Mouse (Mus musculus): ENCODE data around the gene St6gal1. TPM values are rescaled to one million over a fixed set of nuclear protein-coding genes. Genes with fewer than 3 reads are reported as not detected.

Gene St6gal1
- polyA plus RNA-seq, 1 experiment from 2014 or later, result 34.9 TPM

DNA sequence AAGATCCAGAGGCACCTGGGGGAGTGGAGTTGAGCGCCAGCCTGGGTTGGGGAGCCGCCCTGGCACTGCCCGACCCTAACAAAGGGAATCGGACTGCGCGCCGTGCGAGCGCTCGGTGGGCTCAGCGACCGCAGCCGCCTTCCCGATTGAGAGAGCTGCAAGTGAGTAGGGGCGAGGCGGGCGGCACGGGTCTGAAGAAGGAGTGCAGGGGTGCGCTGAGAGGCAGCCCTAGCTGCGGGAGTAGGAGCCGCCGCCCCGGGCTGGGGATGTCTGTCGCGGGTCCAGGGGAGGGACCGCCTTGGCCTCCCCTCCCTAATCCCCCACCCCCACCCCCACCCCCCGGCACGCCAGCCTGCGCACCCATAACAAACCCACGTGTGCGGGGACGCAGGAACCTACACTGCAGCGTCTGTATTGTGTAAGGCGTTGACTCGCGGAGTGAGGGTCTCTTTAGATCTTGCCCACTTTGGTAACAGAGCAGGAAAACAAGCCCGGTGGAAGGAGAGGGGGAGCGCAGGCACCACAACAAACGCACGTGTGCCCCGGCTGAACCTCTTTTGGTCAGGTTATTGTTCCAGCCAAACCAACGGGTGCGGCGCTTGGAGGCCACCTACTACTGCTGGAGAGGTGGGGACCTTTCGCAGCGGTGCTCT, 655 bp downstream of the St6gal1 start:
- no peaks in the 10 kb centered on the region for H3K9me3 ChIP-seq (replicated peaks; ENCODE audit: control insufficient read depth, low read length)
- peak overlapping the region; percentile 96 for H3K9ac ChIP-seq (replicated peaks; ENCODE audit: low read length)
- H3K27me3 ChIP-seq (ENCODE audit: control insufficient read depth, insufficient read depth, low read length), result no peaks in the 10 kb centered on the region
- peak overlapping the region; percentile 90 for H3K27ac ChIP-seq (replicated peaks; ENCODE audit: low read depth, low read length)
- no peaks in the 10 kb centered on the region for H3K36me3 ChIP-seq (replicated peaks; ENCODE audit: control insufficient read depth, insufficient read depth, low read depth, low read length)
- DNase-seq (ENCODE audit: low spot score) (peak; percentile 76), ATAC-seq (replicated peaks; ENCODE audit: insufficient number of reproducible peaks, low FRiP score, low TSS enrichment, low read depth) (peak; percentile 81)
- H3K4me3 ChIP-seq (ENCODE audit: low read depth, low read length), result peak overlapping the region; percentile 82
- H3K4me1 ChIP-seq (ENCODE audit: control insufficient read depth, insufficient read depth, low read length), result no peaks in the 10 kb centered on the region
- 0% methylated on average over 41 of the region's 46 CpGs for WGBS
- peak overlapping the region; percentile 60 for H3K4me2 ChIP-seq (ENCODE audit: low read depth, low read length)

DNA sequence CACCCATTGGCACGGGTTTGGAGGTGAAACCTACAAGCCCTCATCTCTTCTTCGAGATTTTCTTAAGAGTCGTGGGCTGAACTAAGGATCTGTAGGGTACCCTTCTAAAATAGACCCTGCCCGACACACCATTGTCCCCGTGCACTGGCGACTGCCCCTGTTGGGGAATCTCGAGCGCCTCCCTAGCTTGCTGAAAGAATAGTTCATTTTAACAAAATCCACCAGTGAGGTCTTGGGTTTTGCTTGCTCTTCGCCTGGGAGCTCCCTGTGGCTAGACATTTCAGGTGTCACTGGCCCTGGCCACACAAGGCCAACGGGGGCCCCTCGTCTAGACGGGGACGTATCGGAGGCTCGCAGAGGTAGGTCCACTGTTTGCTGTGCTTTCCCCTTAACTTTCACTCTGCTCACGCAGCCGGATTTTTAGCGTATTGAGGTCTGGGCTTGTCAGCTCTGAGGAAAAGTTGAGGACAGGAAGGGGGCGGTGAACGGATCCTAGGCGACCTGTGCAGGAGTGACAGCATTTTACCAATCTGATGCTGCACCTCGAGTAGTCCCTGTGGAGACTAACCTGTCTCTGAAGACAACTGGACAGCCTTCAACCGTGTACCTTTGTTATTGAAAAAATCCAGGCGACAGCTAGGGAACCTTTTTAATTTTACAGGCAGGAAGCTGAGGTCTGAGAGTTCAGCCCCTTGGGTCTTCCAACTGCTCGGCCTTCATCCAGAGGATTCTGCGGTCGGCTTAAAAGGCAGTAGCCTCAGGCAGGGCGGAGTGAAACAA, 1.5 kb downstream of the St6gal1 start:
- DNase-seq (ENCODE audit: low spot score), result peak; percentile 74
- Histone ChIP-seq H3K9me3 (replicated peaks; ENCODE audit: control insufficient read depth, low read length) (no peaks in the 10 kb centered on the region), H3K4me1 (ENCODE audit: control insufficient read depth, insufficient read depth, low read length) (no peaks in the 10 kb centered on the region), H3K4me3 (ENCODE audit: low read depth, low read length) (peak overlapping the region; percentile 82), H3K9ac (replicated peaks; ENCODE audit: low read length) (peak overlapping the region; percentile 96), H3K4me2 (ENCODE audit: low read depth, low read length) (peak overlapping the region; percentile 60), H3K27me3 (ENCODE audit: control insufficient read depth, insufficient read depth, low read length) (no peaks in the 10 kb centered on the region), H3K27ac (replicated peaks; ENCODE audit: low read depth, low read length) (peak overlapping the region; percentile 90), H3K36me3 (replicated peaks; ENCODE audit: control insufficient read depth, insufficient read depth, low read depth, low read length) (no peaks in the 10 kb centered on the region)
- peak; percentile 39 for ATAC-seq (replicated peaks; ENCODE audit: insufficient number of reproducible peaks, low FRiP score, low TSS enrichment, low read depth)
- WGBS, result under 1% methylated on average over 28 of the region's 28 CpGs

DNA sequence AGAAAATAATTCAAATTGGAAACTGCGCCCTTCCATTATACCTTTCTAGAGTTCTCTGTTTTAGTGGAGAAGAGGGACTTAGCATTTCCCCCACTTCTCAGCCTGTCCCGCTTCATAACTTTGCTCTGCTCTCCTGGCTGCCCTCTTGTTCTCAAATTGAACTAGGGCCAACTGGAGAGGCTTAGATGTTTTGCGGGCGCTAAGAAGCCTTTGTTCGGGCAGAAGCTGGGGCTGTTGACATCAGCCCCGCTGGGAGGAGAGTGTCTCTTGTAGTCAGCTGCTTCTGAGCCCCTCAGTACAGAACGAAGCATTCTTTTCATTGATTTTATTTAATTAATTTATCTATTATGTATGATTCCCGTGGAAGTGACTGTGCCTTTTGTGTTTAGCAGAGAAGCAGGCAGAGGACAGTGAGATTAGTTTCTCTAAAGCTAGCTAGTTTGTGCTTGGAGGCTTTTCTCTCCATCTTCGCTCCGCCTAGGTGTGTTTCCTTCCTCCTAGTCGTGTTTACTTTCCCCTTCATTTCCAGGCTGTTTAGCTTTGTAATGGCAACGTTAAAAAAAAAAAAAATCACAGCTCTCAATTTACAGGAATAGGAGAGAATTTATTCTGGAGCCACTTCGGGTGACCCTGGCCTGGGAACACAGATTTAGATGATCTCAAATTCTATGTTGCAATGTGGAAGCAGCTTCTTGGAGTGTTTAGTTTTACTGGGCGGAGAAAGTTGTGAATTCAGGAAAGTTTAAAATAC, 2.2 kb downstream of the St6gal1 start:
- H3K4me3 ChIP-seq (ENCODE audit: low read depth, low read length), result peak overlapping the region; percentile 82
- peak overlapping the region; percentile 60 for H3K4me2 ChIP-seq (ENCODE audit: low read depth, low read length)
- H3K27ac ChIP-seq (replicated peaks; ENCODE audit: low read depth, low read length), result peak overlapping the region; percentile 11; the same call in 1 of the 2 replicates
- peak; percentile 50 for DNase-seq (ENCODE audit: low spot score)
- peak overlapping the region; percentile 96 for H3K9ac ChIP-seq (replicated peaks; ENCODE audit: low read length)
- no peaks in the 10 kb centered on the region for H3K27me3 ChIP-seq (ENCODE audit: control insufficient read depth, insufficient read depth, low read length)
- H3K9me3 ChIP-seq (replicated peaks; ENCODE audit: control insufficient read depth, low read length), result no peaks in the 10 kb centered on the region
- H3K36me3 ChIP-seq (replicated peaks; ENCODE audit: control insufficient read depth, insufficient read depth, low read depth, low read length), result no peaks in the 10 kb centered on the region
- no peak for ATAC-seq (replicated peaks; ENCODE audit: insufficient number of reproducible peaks, low FRiP score, low TSS enrichment, low read depth)
- WGBS, result 8% methylated on average over 14 of the region's 14 CpGs
- H3K4me1 ChIP-seq (ENCODE audit: control insufficient read depth, insufficient read depth, low read length), result no peaks in the 10 kb centered on the region; the same call in 1 of the 2 replicates

DNA sequence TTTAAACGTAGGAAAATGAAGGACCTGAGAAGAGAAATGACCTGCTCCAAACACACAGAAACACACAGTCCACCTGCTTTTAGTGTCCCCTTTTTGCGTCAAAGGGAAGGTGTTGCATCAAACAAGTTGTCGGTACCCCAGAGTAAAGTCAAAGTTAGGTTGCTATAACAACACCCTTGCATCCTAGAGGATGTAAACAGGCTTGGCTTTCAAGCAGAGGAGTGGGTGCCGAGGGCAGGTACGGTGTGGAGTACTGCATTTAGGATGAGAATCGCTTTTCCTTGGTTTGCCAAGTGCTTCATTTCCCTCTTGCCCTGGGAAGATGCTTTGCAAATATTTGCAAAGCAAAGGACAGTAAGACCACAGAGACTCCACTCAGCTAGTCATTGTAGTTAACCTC, 3.3 kb downstream of the St6gal1 start:
- Histone ChIP-seq H3K4me2 (ENCODE audit: low read depth, low read length) (peak overlapping the region; percentile 17; the same call in 1 of the 2 replicates), H3K9ac (replicated peaks; ENCODE audit: low read length) (no peak overlapping the region; the same call in 1 of the 2 replicates), H3K4me3 (ENCODE audit: low read depth, low read length) (no peak overlapping the region), H3K27ac (replicated peaks; ENCODE audit: low read depth, low read length) (no peak overlapping the region), H3K36me3 (replicated peaks; ENCODE audit: control insufficient read depth, insufficient read depth, low read depth, low read length) (no peaks in the 10 kb centered on the region), H3K4me1 (ENCODE audit: control insufficient read depth, insufficient read depth, low read length) (no peaks in the 10 kb centered on the region; the same call in 1 of the 2 replicates), H3K9me3 (replicated peaks; ENCODE audit: control insufficient read depth, low read length) (no peaks in the 10 kb centered on the region), H3K27me3 (ENCODE audit: control insufficient read depth, insufficient read depth, low read length) (no peaks in the 10 kb centered on the region)
- 23% methylated on average over 6 of the region's 6 CpGs for WGBS
- ATAC-seq (replicated peaks; ENCODE audit: insufficient number of reproducible peaks, low FRiP score, low TSS enrichment, low read depth), result no peak
- DNase-seq (ENCODE audit: low spot score), result no peak

DNA sequence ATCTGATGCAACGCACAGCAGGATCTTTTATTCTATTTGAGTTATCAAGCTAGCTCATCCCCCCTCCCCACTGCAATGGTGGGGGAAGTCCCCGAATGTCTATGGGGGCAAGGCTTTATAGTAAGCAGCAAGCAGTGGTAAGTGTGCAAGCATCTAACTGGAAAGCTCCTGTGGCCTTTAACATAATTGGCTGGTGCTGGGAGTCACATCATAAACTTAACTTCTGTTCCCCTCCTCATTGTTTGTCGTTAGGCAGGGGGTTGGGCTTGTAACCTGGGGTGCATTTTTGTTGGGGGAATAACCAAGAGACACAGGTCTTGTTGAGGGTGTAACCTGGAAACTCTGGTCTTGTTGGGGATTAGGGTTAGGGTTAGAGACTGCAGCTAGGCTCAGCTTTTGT, 3.9 kb downstream of the St6gal1 start:
- H3K4me3 ChIP-seq (ENCODE audit: low read depth, low read length), result no peak overlapping the region
- no peaks in the 10 kb centered on the region; the same call in 1 of the 2 replicates for H3K4me1 ChIP-seq (ENCODE audit: control insufficient read depth, insufficient read depth, low read length)
- no peak overlapping the region for H3K27ac ChIP-seq (replicated peaks; ENCODE audit: low read depth, low read length)
- H3K36me3 ChIP-seq (replicated peaks; ENCODE audit: control insufficient read depth, insufficient read depth, low read depth, low read length), result no peaks in the 10 kb centered on the region
- no peaks in the 10 kb centered on the region for H3K9me3 ChIP-seq (replicated peaks; ENCODE audit: control insufficient read depth, low read length)
- no peak for DNase-seq (ENCODE audit: low spot score)
- no peak overlapping the region for H3K9ac ChIP-seq (replicated peaks; ENCODE audit: low read length)
- H3K27me3 ChIP-seq (ENCODE audit: control insufficient read depth, insufficient read depth, low read length), result no peaks in the 10 kb centered on the region
- H3K4me2 ChIP-seq (ENCODE audit: low read depth, low read length), result no peak overlapping the region
- 32% methylated on average over 3 of the region's 3 CpGs for WGBS
- no peak for ATAC-seq (replicated peaks; ENCODE audit: insufficient number of reproducible peaks, low FRiP score, low TSS enrichment, low read depth)

DNA sequence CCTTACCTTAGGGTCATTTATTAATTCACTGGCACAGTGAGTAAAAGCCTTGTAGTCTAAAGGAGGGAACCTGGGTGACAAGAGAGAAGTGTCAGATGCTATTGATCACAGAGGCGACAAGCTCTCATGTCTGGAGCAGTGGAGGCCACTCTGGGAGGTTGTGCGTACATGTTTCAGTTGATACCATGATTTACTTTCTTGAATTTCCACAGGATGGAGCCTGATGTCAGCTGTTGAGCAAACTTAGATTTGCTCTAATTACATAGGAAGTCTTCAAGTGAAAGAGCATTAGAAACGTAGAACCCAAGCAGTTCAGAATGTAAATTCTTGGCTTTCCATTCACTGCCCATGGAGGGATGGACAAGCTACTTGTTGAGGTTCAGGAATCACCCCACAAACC, 5.4 kb downstream of the St6gal1 start:
- 67% methylated on average over 3 of the region's 3 CpGs for WGBS
- no peaks in the 10 kb centered on the region for H3K27me3 ChIP-seq (ENCODE audit: control insufficient read depth, insufficient read depth, low read length)

DNA sequence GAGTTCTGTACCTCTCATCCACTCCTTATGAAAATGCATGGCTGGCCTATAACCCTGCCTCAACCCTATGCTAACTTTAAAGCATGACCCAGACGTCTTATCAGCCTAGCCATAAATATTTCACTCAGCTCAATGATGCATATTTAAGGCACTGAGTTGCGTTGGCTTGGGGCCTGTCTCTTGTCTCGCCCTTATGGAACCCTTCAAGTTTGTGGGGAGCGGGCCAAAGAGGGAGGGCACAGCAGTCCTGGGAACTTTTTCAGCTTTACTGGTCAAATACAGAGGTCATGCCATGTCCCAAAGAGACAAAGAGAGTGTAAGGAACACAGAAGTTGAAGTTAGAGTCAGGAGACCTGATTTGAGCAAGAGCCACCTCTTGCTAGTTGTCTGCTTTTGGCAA, 6.6 kb downstream of the St6gal1 start:
- Histone ChIP-seq H3K27ac (replicated peaks; ENCODE audit: low read depth, low read length) (no peak overlapping the region), H3K4me3 (ENCODE audit: low read depth, low read length) (no peak overlapping the region), H3K27me3 (ENCODE audit: control insufficient read depth, insufficient read depth, low read length) (no peaks in the 10 kb centered on the region), H3K9ac (replicated peaks; ENCODE audit: low read length) (no peak overlapping the region), H3K36me3 (replicated peaks; ENCODE audit: control insufficient read depth, insufficient read depth, low read depth, low read length) (0 out of 2 replicates have a peak, but pooled peaks cover 2% of the 10 kb centered on the region), H3K9me3 (replicated peaks; ENCODE audit: control insufficient read depth, low read length) (no peaks in the 10 kb centered on the region), H3K4me1 (ENCODE audit: control insufficient read depth, insufficient read depth, low read length) (no peaks in the 10 kb centered on the region; the same call in 1 of the 2 replicates), H3K4me2 (ENCODE audit: low read depth, low read length) (no peak overlapping the region)
- 81% methylated on average over 4 of the region's 4 CpGs for WGBS
- DNase-seq (ENCODE audit: low spot score), result no peak
- ATAC-seq (replicated peaks; ENCODE audit: insufficient number of reproducible peaks, low FRiP score, low TSS enrichment, low read depth), result no peak

More for the DNA sequence above, 5.4 kb downstream of the St6gal1 start:
- ATAC-seq (replicated peaks; ENCODE audit: insufficient number of reproducible peaks, low FRiP score, low TSS enrichment, low read depth) (no peak), DNase-seq (ENCODE audit: low spot score) (no peak)
- 0 out of 2 replicates have a peak, but pooled peaks cover 2% of the 10 kb centered on the region for H3K36me3 ChIP-seq (replicated peaks; ENCODE audit: control insufficient read depth, insufficient read depth, low read depth, low read length)
- no peak overlapping the region for H3K27ac ChIP-seq (replicated peaks; ENCODE audit: low read depth, low read length)
- no peaks in the 10 kb centered on the region; the same call in 1 of the 2 replicates for H3K4me1 ChIP-seq (ENCODE audit: control insufficient read depth, insufficient read depth, low read length)
- no peak overlapping the region for H3K4me2 ChIP-seq (ENCODE audit: low read depth, low read length)
- H3K9ac ChIP-seq (replicated peaks; ENCODE audit: low read length), result no peak overlapping the region
- no peaks in the 10 kb centered on the region for H3K9me3 ChIP-seq (replicated peaks; ENCODE audit: control insufficient read depth, low read length)
- no peak overlapping the region for H3K4me3 ChIP-seq (ENCODE audit: low read depth, low read length)

Measured in embryonic facial prominence, embryonic 11.5 days (tissue).